Mouse (Mus musculus): ENCODE data around the gene Cckbr. TPM values are rescaled to one million over a fixed set of nuclear protein-coding genes. Genes with fewer than 3 reads are reported as not detected.
A peak's percentile ranks its signal among the peaks of the same experiment; 100 is the strongest.

The Cckbr gene
- polyA plus RNA-seq, 2 experiments = 0.03 TPM; not detected in 1

GRCm38 (mm10) chr7:105477841-105478240, 52.3 kb downstream of the Cckbr start:
- DNase-seq (ENCODE audit: low spot score) (peak; percentile 70), ATAC-seq (ENCODE audit: low FRiP score, low read depth) (no peak)
- H3K4me1 ChIP-seq (ENCODE audit: control insufficient read depth, insufficient read depth, low read length) = 0 out of 2 replicates have a peak, but pooled peaks cover 9% of the 10 kb centered on the region
- H3K4me3 ChIP-seq (replicated peaks; ENCODE audit: low read length) = no peak overlapping the region
- no peaks in the 10 kb centered on the region for H3K9me3 ChIP-seq (ENCODE audit: control insufficient read depth, low read length)
- no peak overlapping the region for H3K9ac ChIP-seq (ENCODE audit: low read depth, low read length, severe bottlenecking)
- H3K4me2 ChIP-seq (replicated peaks; ENCODE audit: low read depth, low read length, severe bottlenecking) = no peak overlapping the region
- H3K27ac ChIP-seq (replicated peaks; ENCODE audit: low read depth, low read length) = no peak overlapping the region
- no peaks in the 10 kb centered on the region for H3K36me3 ChIP-seq (ENCODE audit: control insufficient read depth, insufficient read depth, low read length)
- no peak for TF ChIP-seq POLR2A (IDR thresholded peaks at IDR 0.05; ENCODE audit: borderline replicate concordance, extremely low read depth, insufficient read depth, insufficient read length)
- no peaks in the 10 kb centered on the region for H3K27me3 ChIP-seq (ENCODE audit: control insufficient read depth, insufficient read depth, low read length)
- WGBS = 64% methylated on average over 3 of the region's 3 CpGs

DNA sequence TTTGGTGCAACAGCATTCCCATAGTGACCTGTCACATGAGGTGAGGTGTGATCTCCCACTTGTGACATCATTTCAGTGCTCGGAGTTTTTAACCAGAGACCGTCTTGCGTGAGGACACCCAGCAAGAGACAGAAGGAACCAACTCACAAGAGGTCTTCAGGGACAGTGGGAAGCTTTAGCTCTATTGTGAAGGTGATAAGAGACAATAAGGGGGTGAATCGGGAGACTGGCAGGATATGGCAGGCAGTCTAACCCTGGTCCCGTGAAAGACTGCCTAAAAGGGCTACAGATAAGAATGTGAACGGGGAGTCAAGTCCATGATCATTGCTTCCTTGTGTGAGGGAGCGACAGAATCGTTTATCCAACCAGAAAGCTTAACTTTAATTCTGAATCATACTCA, 52.8 kb downstream of the Cckbr start:
- H3K4me1 ChIP-seq (ENCODE audit: control insufficient read depth, insufficient read depth, low read length) = 0 out of 2 replicates have a peak, but pooled peaks cover 9% of the 10 kb centered on the region
- 82% methylated on average over 8 of the region's 8 CpGs for WGBS
- H3K4me3 ChIP-seq (replicated peaks; ENCODE audit: low read length) = no peak overlapping the region
- no peak overlapping the region for H3K4me2 ChIP-seq (replicated peaks; ENCODE audit: low read depth, low read length, severe bottlenecking)
- ATAC-seq (ENCODE audit: low FRiP score, low read depth) (no peak), DNase-seq (ENCODE audit: low spot score) (no peak)
- H3K9ac ChIP-seq (ENCODE audit: low read depth, low read length, severe bottlenecking) = no peak overlapping the region
- no peaks in the 10 kb centered on the region for H3K9me3 ChIP-seq (ENCODE audit: control insufficient read depth, low read length)
- no peak for TF ChIP-seq POLR2A (IDR thresholded peaks at IDR 0.05; ENCODE audit: borderline replicate concordance, extremely low read depth, insufficient read depth, insufficient read length)
- no peaks in the 10 kb centered on the region for H3K36me3 ChIP-seq (ENCODE audit: control insufficient read depth, insufficient read depth, low read length)
- H3K27me3 ChIP-seq (ENCODE audit: control insufficient read depth, insufficient read depth, low read length) = no peaks in the 10 kb centered on the region
- H3K27ac ChIP-seq (replicated peaks; ENCODE audit: low read depth, low read length) = no peak overlapping the region

- no peak overlapping the region for H3K9ac ChIP-seq (ENCODE audit: low read depth, low read length, severe bottlenecking)
- H3K9me3 ChIP-seq (ENCODE audit: control insufficient read depth, low read length) = no peaks in the 10 kb centered on the region
- TF ChIP-seq POLR2A (IDR thresholded peaks at IDR 0.05; ENCODE audit: borderline replicate concordance, extremely low read depth, insufficient read depth, insufficient read length) = no peak
- no peaks in the 10 kb centered on the region for H3K36me3 ChIP-seq (ENCODE audit: control insufficient read depth, insufficient read depth, low read length)
- 0 out of 2 replicates have a peak, but pooled peaks cover 9% of the 10 kb centered on the region for H3K4me1 ChIP-seq (ENCODE audit: control insufficient read depth, insufficient read depth, low read length)
- no peak overlapping the region for H3K27ac ChIP-seq (replicated peaks; ENCODE audit: low read depth, low read length)
- DNase-seq (ENCODE audit: low spot score) (no peak), ATAC-seq (ENCODE audit: low FRiP score, low read depth) (no peak)
- 89% methylated on average over 6 of the region's 6 CpGs for WGBS
- no peak overlapping the region for H3K4me3 ChIP-seq (replicated peaks; ENCODE audit: low read length)
- H3K27me3 ChIP-seq (ENCODE audit: control insufficient read depth, insufficient read depth, low read length) = no peaks in the 10 kb centered on the region
- H3K4me2 ChIP-seq (replicated peaks; ENCODE audit: low read depth, low read length, severe bottlenecking) = no peak overlapping the region
These were observed 53.7 kb downstream of the Cckbr start for GRCm38 (mm10) chr7:105479232-105479631.

GRCm38 (mm10) chr7:105480081-105480480, 54.5 kb downstream of the Cckbr start:
- no peak for DNase-seq (ENCODE audit: low spot score)
- no peak overlapping the region for H3K9ac ChIP-seq (ENCODE audit: low read depth, low read length, severe bottlenecking)
- H3K4me3 ChIP-seq (replicated peaks; ENCODE audit: low read length) = no peak overlapping the region
- ATAC-seq (ENCODE audit: low FRiP score, low read depth) = no peak
- no peak overlapping the region for H3K27ac ChIP-seq (replicated peaks; ENCODE audit: low read depth, low read length)
- 73% methylated on average over 5 of the region's 5 CpGs for WGBS
- no peak for TF ChIP-seq POLR2A (IDR thresholded peaks at IDR 0.05; ENCODE audit: borderline replicate concordance, extremely low read depth, insufficient read depth, insufficient read length)
- H3K4me2 ChIP-seq (replicated peaks; ENCODE audit: low read depth, low read length, severe bottlenecking) = peak overlapping the region; percentile 90; the same call in 1 of the 2 replicates
- H3K9me3 ChIP-seq (ENCODE audit: control insufficient read depth, low read length) = no peaks in the 10 kb centered on the region
- H3K27me3 ChIP-seq (ENCODE audit: control insufficient read depth, insufficient read depth, low read length) = no peaks in the 10 kb centered on the region
- 0 out of 2 replicates have a peak, but pooled peaks cover 9% of the 10 kb centered on the region for H3K4me1 ChIP-seq (ENCODE audit: control insufficient read depth, insufficient read depth, low read length)
- no peaks in the 10 kb centered on the region for H3K36me3 ChIP-seq (ENCODE audit: control insufficient read depth, insufficient read depth, low read length)

GRCm38 (mm10) chr7:105480561-105481504, 55.3 kb downstream of the Cckbr start:
- Histone ChIP-seq H3K4me1 (ENCODE audit: control insufficient read depth, insufficient read depth, low read length) (0 out of 2 replicates have a peak, but pooled peaks cover 9% of the 10 kb centered on the region), H3K4me3 (replicated peaks; ENCODE audit: low read length) (peak overlapping the region; percentile 53), H3K27me3 (ENCODE audit: control insufficient read depth, insufficient read depth, low read length) (no peaks in the 10 kb centered on the region), H3K9ac (ENCODE audit: low read depth, low read length, severe bottlenecking) (peak overlapping the region; percentile 83), H3K9me3 (ENCODE audit: control insufficient read depth, low read length) (no peaks in the 10 kb centered on the region), H3K27ac (replicated peaks; ENCODE audit: low read depth, low read length) (peak overlapping the region; percentile 89; the same call in 1 of the 2 replicates), H3K4me2 (replicated peaks; ENCODE audit: low read depth, low read length, severe bottlenecking) (peak overlapping the region; percentile 90), H3K36me3 (ENCODE audit: control insufficient read depth, insufficient read depth, low read length) (no peaks in the 10 kb centered on the region)
- WGBS = 60% methylated on average over 23 of the region's 23 CpGs
- TF ChIP-seq POLR2A (IDR thresholded peaks at IDR 0.05; ENCODE audit: borderline replicate concordance, extremely low read depth, insufficient read depth, insufficient read length) = no peak
- ATAC-seq (ENCODE audit: low FRiP score, low read depth) (0 out of 2 replicates have a peak, but pooled peaks have one; percentile 1), DNase-seq (ENCODE audit: low spot score) (peak; percentile 36)

Measured in limb, embryonic 14.5 days (tissue).